Mouse (Mus musculus): ENCODE measurements at regions not wholly inside any gene's neighbourhood (a gene's known extent, or its start where the extent isn't known, plus 50 kb on each side); places are given as distances from the start of the nearest gene placed in this dataset.

GRCm38 (mm10) chr11:112850532-112851272, 68.7 kb downstream of the Sox9 start:
- ATAC-seq (ENCODE audit: extremely low read depth, insufficient number of reproducible peaks, low FRiP score, poor library complexity, severe bottlenecking) = no peak
- no peaks in the 10 kb centered on the region for H3K36me3 ChIP-seq (replicated peaks)
- no peaks in the 10 kb centered on the region for H3K4me1 ChIP-seq (ENCODE audit: insufficient read depth, low read depth, low read length)
- no peak for TF ChIP-seq TAL1 (conservative IDR thresholded peaks at IDR 0.05; ENCODE audit: low read depth, low read length)
- TF ChIP-seq POLR2AphosphoS5 (IDR thresholded peaks at IDR 0.05; ENCODE audit: insufficient replicate concordance, low read depth, low read length) = no peak
- TF ChIP-seq GATA2 (IDR thresholded peaks at IDR 0.05; ENCODE audit: borderline replicate concordance, low read depth, low read length) = no peak
- TF ChIP-seq CTCF (IDR thresholded peaks at IDR 0.05; ENCODE audit: low read depth, low read length) = no peak
- TF ChIP-seq GATA1 (IDR thresholded peaks at IDR 0.05; ENCODE audit: borderline replicate concordance, low read length) = no peak
- H3K4me3 ChIP-seq (ENCODE audit: low read depth, low read length) = no peak overlapping the region
- DNase-seq (ENCODE audit: low spot score) = no peak
- peaks cover 80% of the 10 kb centered on the region for H3K9me3 ChIP-seq (replicated peaks)
- H3K27me3 ChIP-seq (ENCODE audit: insufficient read depth, low read length) = no peaks in the 10 kb centered on the region

DNA sequence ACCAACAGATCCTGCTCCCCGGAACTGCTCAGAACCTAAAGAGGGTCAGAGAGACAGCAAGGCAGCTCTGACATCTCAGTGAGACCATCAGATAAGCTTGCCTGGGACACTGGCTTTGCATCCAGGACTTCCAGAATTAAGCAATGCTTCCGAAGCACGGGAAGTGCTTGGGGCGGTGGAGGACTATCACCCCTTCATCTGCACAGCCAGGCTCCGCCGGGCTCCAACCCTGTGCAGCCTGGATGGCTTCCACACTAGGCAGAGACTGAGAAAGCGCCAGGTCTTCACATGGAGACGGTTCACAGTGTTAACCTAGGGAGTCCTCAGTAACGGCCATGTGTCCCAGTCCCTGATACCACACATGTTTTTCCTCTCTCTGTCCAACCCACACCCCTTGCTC, 69.3 kb downstream of the Sox9 start:
- Histone ChIP-seq H3K4me1 (ENCODE audit: insufficient read depth, low read depth, low read length) (no peaks in the 10 kb centered on the region), H3K27me3 (ENCODE audit: insufficient read depth, low read length) (no peaks in the 10 kb centered on the region), H3K9me3 (replicated peaks) (peaks cover 80% of the 10 kb centered on the region), H3K4me3 (ENCODE audit: low read depth, low read length) (no peak overlapping the region), H3K36me3 (replicated peaks) (no peaks in the 10 kb centered on the region)
- no peak for TF ChIP-seq GATA1 (IDR thresholded peaks at IDR 0.05; ENCODE audit: borderline replicate concordance, low read length)
- TF ChIP-seq CTCF (IDR thresholded peaks at IDR 0.05; ENCODE audit: low read depth, low read length) = no peak
- no peak for TF ChIP-seq POLR2AphosphoS5 (IDR thresholded peaks at IDR 0.05; ENCODE audit: insufficient replicate concordance, low read depth, low read length)
- no peak for TF ChIP-seq TAL1 (conservative IDR thresholded peaks at IDR 0.05; ENCODE audit: low read depth, low read length)
- TF ChIP-seq GATA2 (IDR thresholded peaks at IDR 0.05; ENCODE audit: borderline replicate concordance, low read depth, low read length) = no peak
- ATAC-seq (ENCODE audit: extremely low read depth, insufficient number of reproducible peaks, low FRiP score, poor library complexity, severe bottlenecking) = no peak
- DNase-seq (ENCODE audit: low spot score) = no peak

GRCm38 (mm10) chr11:112855975-112856374, 74.0 kb downstream of the Sox9 start:
- ATAC-seq (ENCODE audit: extremely low read depth, insufficient number of reproducible peaks, low FRiP score, poor library complexity, severe bottlenecking) = no peak
- H3K27me3 ChIP-seq (ENCODE audit: insufficient read depth, low read length) = no peaks in the 10 kb centered on the region
- DNase-seq (ENCODE audit: low spot score) = no peak
- no peak overlapping the region for H3K4me3 ChIP-seq (ENCODE audit: low read depth, low read length)
- no peak for TF ChIP-seq CTCF (IDR thresholded peaks at IDR 0.05; ENCODE audit: low read depth, low read length)
- no peak for TF ChIP-seq GATA2 (IDR thresholded peaks at IDR 0.05; ENCODE audit: borderline replicate concordance, low read depth, low read length)
- no peak for TF ChIP-seq GATA1 (IDR thresholded peaks at IDR 0.05; ENCODE audit: borderline replicate concordance, low read length)
- no peak for TF ChIP-seq TAL1 (conservative IDR thresholded peaks at IDR 0.05; ENCODE audit: low read depth, low read length)
- no peak for TF ChIP-seq POLR2AphosphoS5 (IDR thresholded peaks at IDR 0.05; ENCODE audit: insufficient replicate concordance, low read depth, low read length)
- H3K36me3 ChIP-seq (replicated peaks) = no peaks in the 10 kb centered on the region
- H3K9me3 ChIP-seq (replicated peaks) = peaks cover 79% of the 10 kb centered on the region
- H3K4me1 ChIP-seq (ENCODE audit: insufficient read depth, low read depth, low read length) = no peaks in the 10 kb centered on the region

DNA sequence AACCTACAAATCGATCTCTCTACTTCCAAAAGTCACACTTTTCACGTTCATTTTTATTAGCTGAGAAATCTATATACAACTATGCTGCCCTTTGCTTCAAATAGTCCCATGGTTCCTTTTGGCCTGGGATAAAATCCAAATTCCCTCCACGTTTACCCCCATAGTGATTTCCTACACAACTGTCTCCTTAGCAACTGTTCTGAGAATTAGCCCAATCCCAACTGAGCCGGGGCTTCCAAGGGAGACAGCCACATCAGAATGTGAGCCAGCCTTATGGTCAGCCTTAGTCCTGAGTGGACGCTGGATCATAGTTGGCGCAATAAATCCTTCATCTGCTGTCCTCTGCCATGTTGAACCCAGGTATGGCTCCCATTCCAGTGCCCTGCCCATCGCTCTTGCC, 77.3 kb downstream of the Sox9 start:
- ATAC-seq (ENCODE audit: extremely low read depth, insufficient number of reproducible peaks, low FRiP score, poor library complexity, severe bottlenecking) = no peak
- H3K4me1 ChIP-seq (ENCODE audit: insufficient read depth, low read depth, low read length) = no peaks in the 10 kb centered on the region
- TF ChIP-seq CTCF (IDR thresholded peaks at IDR 0.05; ENCODE audit: low read depth, low read length) (no peak), GATA1 (IDR thresholded peaks at IDR 0.05; ENCODE audit: borderline replicate concordance, low read length) (no peak), POLR2AphosphoS5 (IDR thresholded peaks at IDR 0.05; ENCODE audit: insufficient replicate concordance, low read depth, low read length) (no peak), TAL1 (conservative IDR thresholded peaks at IDR 0.05; ENCODE audit: low read depth, low read length) (no peak), GATA2 (IDR thresholded peaks at IDR 0.05; ENCODE audit: borderline replicate concordance, low read depth, low read length) (no peak)
- DNase-seq (ENCODE audit: low spot score) = no peak
- H3K9me3 ChIP-seq (replicated peaks) = peaks cover 77% of the 10 kb centered on the region
- no peaks in the 10 kb centered on the region for H3K27me3 ChIP-seq (ENCODE audit: insufficient read depth, low read length)
- no peaks in the 10 kb centered on the region for H3K36me3 ChIP-seq (replicated peaks)
- no peak overlapping the region for H3K4me3 ChIP-seq (ENCODE audit: low read depth, low read length)

DNA sequence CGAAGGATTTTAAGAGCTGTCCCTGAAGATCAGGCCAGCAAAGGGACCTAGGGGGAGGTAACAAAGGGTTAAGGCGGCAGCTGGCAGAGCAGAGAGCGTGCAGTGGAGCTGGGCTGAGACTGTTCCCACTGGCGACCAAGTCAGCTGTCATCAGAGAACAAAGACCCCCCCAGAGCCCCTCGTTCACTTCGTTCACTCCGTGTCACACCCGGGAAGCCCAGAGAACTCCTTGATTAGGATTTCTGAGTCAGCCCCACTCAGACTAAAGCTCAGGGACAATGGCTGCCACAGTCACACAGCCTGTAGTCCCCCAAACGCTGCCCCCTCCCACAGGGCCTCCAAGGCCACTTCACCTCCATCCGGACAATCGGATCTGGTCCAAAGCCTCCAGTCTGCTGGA, 78.8 kb downstream of the Sox9 start:
- no peaks in the 10 kb centered on the region for H3K4me1 ChIP-seq (ENCODE audit: insufficient read depth, low read depth, low read length)
- no peak for TF ChIP-seq GATA1 (IDR thresholded peaks at IDR 0.05; ENCODE audit: borderline replicate concordance, low read length)
- no peak for TF ChIP-seq POLR2AphosphoS5 (IDR thresholded peaks at IDR 0.05; ENCODE audit: insufficient replicate concordance, low read depth, low read length)
- TF ChIP-seq GATA2 (IDR thresholded peaks at IDR 0.05; ENCODE audit: borderline replicate concordance, low read depth, low read length) = no peak
- no peak for TF ChIP-seq TAL1 (conservative IDR thresholded peaks at IDR 0.05; ENCODE audit: low read depth, low read length)
- TF ChIP-seq CTCF (IDR thresholded peaks at IDR 0.05; ENCODE audit: low read depth, low read length) = no peak

DNA sequence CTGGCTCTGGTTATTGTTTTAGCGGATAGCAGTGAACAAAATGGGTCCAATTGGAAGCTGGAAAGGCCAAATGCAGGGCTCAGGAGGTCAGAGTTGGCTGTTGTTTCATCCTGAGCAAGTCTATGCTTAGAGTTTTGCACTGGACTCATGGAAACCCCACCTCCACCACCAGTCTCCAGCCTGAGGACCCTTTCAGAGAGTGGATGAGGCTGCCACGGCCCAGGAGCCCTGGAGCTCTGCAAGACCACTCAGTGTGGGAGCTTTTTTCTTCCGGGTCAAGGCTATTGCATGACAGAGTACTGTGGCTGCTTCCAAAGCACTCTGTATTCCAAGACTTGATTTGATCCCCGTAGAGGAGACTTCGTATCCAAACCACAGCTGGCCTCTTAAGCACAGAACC, 79.2 kb downstream of the Sox9 start:
- ATAC-seq (ENCODE audit: extremely low read depth, insufficient number of reproducible peaks, low FRiP score, poor library complexity, severe bottlenecking) (no peak), DNase-seq (ENCODE audit: low spot score) (no peak)
- TF ChIP-seq CTCF (IDR thresholded peaks at IDR 0.05; ENCODE audit: low read depth, low read length) (no peak), GATA2 (IDR thresholded peaks at IDR 0.05; ENCODE audit: borderline replicate concordance, low read depth, low read length) (no peak), TAL1 (conservative IDR thresholded peaks at IDR 0.05; ENCODE audit: low read depth, low read length) (no peak), GATA1 (IDR thresholded peaks at IDR 0.05; ENCODE audit: borderline replicate concordance, low read length) (no peak), POLR2AphosphoS5 (IDR thresholded peaks at IDR 0.05; ENCODE audit: insufficient replicate concordance, low read depth, low read length) (no peak)
- Histone ChIP-seq H3K36me3 (replicated peaks) (no peaks in the 10 kb centered on the region), H3K4me1 (ENCODE audit: insufficient read depth, low read depth, low read length) (no peaks in the 10 kb centered on the region), H3K9me3 (replicated peaks) (peaks cover 77% of the 10 kb centered on the region), H3K27me3 (ENCODE audit: insufficient read depth, low read length) (no peaks in the 10 kb centered on the region), H3K4me3 (ENCODE audit: low read depth, low read length) (no peak overlapping the region)

More for the DNA sequence above, 78.8 kb downstream of the Sox9 start:
- no peak overlapping the region for H3K4me3 ChIP-seq (ENCODE audit: low read depth, low read length)
- no peaks in the 10 kb centered on the region for H3K27me3 ChIP-seq (ENCODE audit: insufficient read depth, low read length)
- peaks cover 77% of the 10 kb centered on the region for H3K9me3 ChIP-seq (replicated peaks)
- ATAC-seq (ENCODE audit: extremely low read depth, insufficient number of reproducible peaks, low FRiP score, poor library complexity, severe bottlenecking) (no peak), DNase-seq (ENCODE audit: low spot score) (no peak)
- no peaks in the 10 kb centered on the region for H3K36me3 ChIP-seq (replicated peaks)

Measured in G1E (cell line).